Mouse (Mus musculus) neural tube, embryonic 15.5 days (tissue): ENCODE results near the gene Syt2. TPM values are rescaled to one million over a fixed set of nuclear protein-coding genes. Genes with fewer than 3 reads are reported as not detected.
A peak's percentile ranks its signal among the peaks of the same experiment; 100 is the strongest.

Experiments
- ATAC-seq: fragments of 200-750 bp; cut with Nextera tagmentation; 2 replicates; pipeline ENCODE4 v1.8.0; 2017; ENCODE audit warnings: mild to moderate bottlenecking, moderate TSS enrichment, moderate library complexity; ENCODE audit not compliant: low FRiP score
- H3K27ac ChIP-seq: fragments of 300-500 bp; sonication (generic); replicated peaks from 2 replicates; pipeline ENCODE4 v1.5.1; 2015; ENCODE audit warnings: mild to moderate bottlenecking, inconsistent platforms
- H3K27me3 ChIP-seq: fragments of 300-500 bp; sonication (generic); replicated peaks from 2 replicates; pipeline ENCODE4 v1.6.1; 2015; ENCODE audit warnings: inconsistent platforms
- H3K36me3 ChIP-seq: fragments of 300-500 bp; sonication (generic); 2 replicates; pipeline ENCODE4 v1.6.1; 2015; ENCODE audit warnings: inconsistent platforms
- H3K4me1 ChIP-seq: fragments of 300-500 bp; sonication (generic); 2 replicates; pipeline ENCODE4 v1.6.1; 2015; ENCODE audit warnings: inconsistent platforms
- H3K4me2 ChIP-seq: fragments of 300-500 bp; sonication (generic); 2 replicates; pipeline ENCODE4 v1.6.1; 2015; ENCODE audit warnings: inconsistent platforms, mild to moderate bottlenecking, moderate library complexity
- H3K4me3 ChIP-seq: fragments of 300-500 bp; sonication (generic); replicated peaks from 2 replicates; pipeline ENCODE4 v1.5.1; 2015; ENCODE audit warnings: mild to moderate bottlenecking, inconsistent platforms
- H3K9ac ChIP-seq: fragments of 300-500 bp; sonication (generic); replicated peaks from 2 replicates; pipeline ENCODE4 v1.6.1; 2015; ENCODE audit warnings: mild to moderate bottlenecking, inconsistent platforms
- H3K9me3 ChIP-seq: fragments of 300-500 bp; sonication (generic); replicated peaks from 2 replicates; pipeline ENCODE4 v1.6.1; 2016; ENCODE audit warnings: inconsistent platforms
- WGBS: fragments of 180-500 bp; shearing (Covaris S2); methylation state at CpG from one replicate; pipeline ENCODE4 v1.1.7; 2015; ENCODE audit warnings: mixed read lengths; 5-methylcytosine and 5-hydroxymethylcytosine counted together
- polyA plus RNA-seq: library from polyadenylated mRNA; unstranded; fragments of >200 nt; fragmentation: Nextera tagmentation; extraction: Ambion mirVana; gene quantifications from 2 replicates; pipeline ENCODE4 v1.2.1, GENCODE M21; 2015

Syt2 gene
- polyA plus RNA-seq, 1 experiment from 2014 or later: 23.4 TPM

- ATAC-seq: peak; percentile 17; the same call in 1 of the 2 replicates
- H3K4me3 ChIP-seq: no peak overlapping the region
- H3K27ac ChIP-seq: peak overlapping the region; percentile 63
- H3K9me3 ChIP-seq: no peaks in the 10 kb centered on the region
- H3K4me2 ChIP-seq: no peak overlapping the region
- no peak overlapping the region for H3K9ac ChIP-seq
- H3K27me3 ChIP-seq: no peaks in the 10 kb centered on the region
- peaks cover 12% of the 10 kb centered on the region for H3K4me1 ChIP-seq
- 36% methylated on average over 7 of the region's 7 CpGs for WGBS
- peaks cover 10% of the 10 kb centered on the region for H3K36me3 ChIP-seq
Measured at GRCm38 (mm10) chr1:134764831-134765458, 118.5 kb downstream of the Syt2 start.

GRCm38 (mm10) chr1:134766448-134766847 lies 120.0 kb downstream of the Syt2 start:
- no peak overlapping the region for H3K27ac ChIP-seq
- H3K9ac ChIP-seq: no peak overlapping the region
- no peak for ATAC-seq
- WGBS: 85% methylated on average over 4 of the region's 4 CpGs
- peaks cover 14% of the 10 kb centered on the region for H3K36me3 ChIP-seq
- peaks cover 12% of the 10 kb centered on the region for H3K4me1 ChIP-seq
- no peak overlapping the region for H3K4me2 ChIP-seq
- no peak overlapping the region for H3K4me3 ChIP-seq
- H3K9me3 ChIP-seq: no peaks in the 10 kb centered on the region
- no peaks in the 10 kb centered on the region for H3K27me3 ChIP-seq

- Histone ChIP-seq H3K4me1 (peaks cover 11% of the 10 kb centered on the region), H3K27me3 (no peaks in the 10 kb centered on the region), H3K4me3 (no peak overlapping the region), H3K9ac (no peak overlapping the region), H3K27ac (no peak overlapping the region), H3K36me3 (peaks cover 27% of the 10 kb centered on the region), H3K9me3 (no peaks in the 10 kb centered on the region), H3K4me2 (no peak overlapping the region)
- ATAC-seq: no peak
- WGBS: 97% methylated on average over 5 of the region's 5 CpGs
Measured at GRCm38 (mm10) chr1:134770312-134770711, 123.8 kb downstream of the Syt2 start.

DNA sequence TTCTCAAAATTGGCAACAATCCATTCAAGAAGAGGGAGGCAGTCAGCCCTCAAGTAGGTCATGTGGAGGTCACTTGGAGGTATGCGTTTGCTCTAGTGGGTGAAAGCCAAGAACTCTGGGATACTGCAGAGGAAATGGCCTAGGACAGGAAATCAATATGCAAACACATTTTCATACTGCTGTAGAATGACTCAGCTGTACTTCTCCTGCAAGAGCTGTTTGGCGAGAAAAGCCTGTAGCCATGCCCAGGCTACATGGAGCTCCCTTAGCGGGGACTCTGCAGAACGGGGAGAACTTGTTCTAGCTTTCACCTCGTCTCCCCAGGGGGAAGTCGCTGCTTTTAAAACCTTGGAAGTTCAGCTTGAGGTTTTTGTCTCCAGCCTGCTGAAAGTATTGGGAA lies 124.9 kb downstream of the Syt2 start:
- no peak for ATAC-seq

DNA sequence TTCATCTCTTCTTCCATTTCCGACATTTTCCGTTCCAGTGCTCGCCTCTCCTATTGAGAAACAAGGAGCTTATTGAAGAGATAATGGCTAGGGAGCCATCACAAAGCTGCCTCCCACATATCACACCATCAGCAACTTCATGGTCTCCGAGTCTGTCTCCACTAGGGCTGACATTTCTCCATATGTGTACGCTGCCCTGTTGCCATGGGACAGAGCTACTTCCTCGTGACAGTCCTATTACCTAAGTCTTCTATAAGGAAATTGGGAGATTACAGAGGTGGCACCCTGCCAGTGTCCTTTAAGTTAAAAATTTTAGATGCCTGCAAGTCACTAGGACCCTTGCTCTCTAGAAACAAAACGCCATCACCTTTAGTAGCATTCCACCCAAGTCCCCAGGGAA lies 125.5 kb downstream of the Syt2 start:
- WGBS: 88% methylated on average over 7 of the region's 7 CpGs
- peaks cover 11% of the 10 kb centered on the region for H3K4me1 ChIP-seq
- no peak overlapping the region for H3K4me3 ChIP-seq
- H3K9me3 ChIP-seq: no peaks in the 10 kb centered on the region
- H3K27me3 ChIP-seq: no peaks in the 10 kb centered on the region
- no peak overlapping the region for H3K9ac ChIP-seq
- peaks cover 26% of the 10 kb centered on the region for H3K36me3 ChIP-seq
- H3K4me2 ChIP-seq: no peak overlapping the region
- no peak for ATAC-seq
- no peak overlapping the region for H3K27ac ChIP-seq

More for the DNA sequence above, 124.9 kb downstream of the Syt2 start:
- Histone ChIP-seq H3K27me3 (no peaks in the 10 kb centered on the region), H3K27ac (0 out of 2 replicates have a peak overlapping the region, but pooled peaks have one; percentile 18), H3K4me1 (peaks cover 11% of the 10 kb centered on the region), H3K4me2 (no peak overlapping the region), H3K36me3 (peaks cover 24% of the 10 kb centered on the region), H3K9ac (no peak overlapping the region), H3K9me3 (no peaks in the 10 kb centered on the region), H3K4me3 (no peak overlapping the region)
- WGBS: 83% methylated on average over 6 of the region's 6 CpGs

DNA sequence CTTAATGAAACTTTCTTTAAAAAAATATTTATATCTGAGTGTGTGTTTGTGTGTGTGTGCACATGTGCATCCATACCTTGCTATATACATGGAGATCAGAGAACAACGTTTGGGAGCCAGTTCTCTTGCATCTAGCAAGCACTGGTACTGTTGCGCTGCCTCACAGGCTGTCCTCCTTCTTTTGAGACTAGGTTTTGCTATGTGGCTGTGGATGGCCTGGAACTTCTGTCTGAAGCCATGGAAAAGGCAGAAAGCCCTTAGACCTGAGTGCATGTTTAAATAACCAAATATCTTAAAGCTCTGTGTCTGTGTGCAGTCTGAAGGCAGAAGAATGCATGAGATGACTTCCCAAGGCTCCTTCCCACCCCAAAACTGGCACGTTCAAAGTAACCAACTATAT lies 126.3 kb downstream of the Syt2 start:
- Histone ChIP-seq H3K9ac (no peak overlapping the region), H3K27ac (no peak overlapping the region), H3K4me2 (no peak overlapping the region), H3K36me3 (peaks cover 22% of the 10 kb centered on the region), H3K9me3 (no peaks in the 10 kb centered on the region), H3K4me3 (no peak overlapping the region), H3K4me1 (peaks cover 11% of the 10 kb centered on the region), H3K27me3 (no peaks in the 10 kb centered on the region)
- no peak for ATAC-seq
- 93% methylated on average over 3 of the region's 3 CpGs for WGBS

GRCm38 (mm10) chr1:134773256-134773655 lies 126.8 kb downstream of the Syt2 start:
- H3K4me2 ChIP-seq: no peak overlapping the region
- H3K27me3 ChIP-seq: no peaks in the 10 kb centered on the region
- H3K36me3 ChIP-seq: peaks cover 22% of the 10 kb centered on the region
- no peaks in the 10 kb centered on the region for H3K9me3 ChIP-seq
- no peak overlapping the region for H3K4me3 ChIP-seq
- H3K27ac ChIP-seq: no peak overlapping the region
- H3K4me1 ChIP-seq: peaks cover 11% of the 10 kb centered on the region
- no peak overlapping the region for H3K9ac ChIP-seq
- WGBS: 64% methylated on average over 12 of the region's 12 CpGs
- ATAC-seq: no peak

- Histone ChIP-seq H3K27ac (no peak overlapping the region), H3K9ac (no peak overlapping the region), H3K4me2 (no peak overlapping the region), H3K4me3 (no peak overlapping the region), H3K27me3 (no peaks in the 10 kb centered on the region), H3K9me3 (no peaks in the 10 kb centered on the region), H3K4me1 (peaks cover 11% of the 10 kb centered on the region), H3K36me3 (peaks cover 22% of the 10 kb centered on the region)
- ATAC-seq: no peak
- WGBS: 76% methylated on average over 2 of the region's 2 CpGs
Measured at GRCm38 (mm10) chr1:134774247-134774646, 127.8 kb downstream of the Syt2 start.

DNA sequence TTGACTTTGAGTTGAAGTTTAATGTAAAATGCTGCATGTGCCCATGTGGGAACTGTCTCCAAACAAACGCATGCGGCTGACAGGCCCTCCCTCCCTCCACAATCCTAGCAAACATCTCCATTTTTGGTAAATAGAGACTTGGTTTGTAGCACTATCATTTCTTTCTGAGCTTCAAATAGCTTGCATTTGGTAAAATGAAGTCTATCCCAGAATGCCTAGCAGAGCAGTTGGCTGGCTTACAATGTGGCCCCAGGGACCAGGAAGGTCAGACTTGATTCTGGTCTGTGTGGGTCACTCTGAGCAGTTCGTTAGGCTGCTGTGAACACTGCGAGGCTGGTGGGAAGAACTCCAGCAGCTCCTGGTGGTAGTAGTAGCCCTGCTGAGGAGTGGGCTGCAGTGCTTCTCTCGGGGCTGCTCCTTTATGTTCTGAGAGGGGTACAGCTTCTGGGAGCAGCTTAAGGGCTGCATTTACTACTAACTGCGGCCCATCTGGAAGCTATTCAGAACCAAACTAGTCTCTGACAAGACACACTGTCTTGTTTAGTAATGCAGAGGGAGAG lies 128.3 kb downstream of the Syt2 start:
- Histone ChIP-seq H3K4me3 (no peak overlapping the region), H3K9ac (no peak overlapping the region), H3K27ac (peak overlapping the region; percentile 54), H3K4me1 (peaks cover 11% of the 10 kb centered on the region), H3K9me3 (no peaks in the 10 kb centered on the region), H3K4me2 (no peak overlapping the region), H3K27me3 (no peaks in the 10 kb centered on the region), H3K36me3 (peaks cover 22% of the 10 kb centered on the region)
- WGBS: 36% methylated on average over 6 of the region's 6 CpGs
- ATAC-seq: no peak

- Histone ChIP-seq H3K9me3 (no peaks in the 10 kb centered on the region), H3K36me3 (peaks cover 19% of the 10 kb centered on the region), H3K4me1 (peaks cover 11% of the 10 kb centered on the region), H3K4me3 (no peak overlapping the region), H3K4me2 (no peak overlapping the region), H3K9ac (no peak overlapping the region), H3K27me3 (no peaks in the 10 kb centered on the region), H3K27ac (no peak overlapping the region)
- no peak for ATAC-seq
- 41% methylated on average over 3 of the region's 3 CpGs for WGBS
Measured at GRCm38 (mm10) chr1:134775631-134776030, 129.2 kb downstream of the Syt2 start.

DNA sequence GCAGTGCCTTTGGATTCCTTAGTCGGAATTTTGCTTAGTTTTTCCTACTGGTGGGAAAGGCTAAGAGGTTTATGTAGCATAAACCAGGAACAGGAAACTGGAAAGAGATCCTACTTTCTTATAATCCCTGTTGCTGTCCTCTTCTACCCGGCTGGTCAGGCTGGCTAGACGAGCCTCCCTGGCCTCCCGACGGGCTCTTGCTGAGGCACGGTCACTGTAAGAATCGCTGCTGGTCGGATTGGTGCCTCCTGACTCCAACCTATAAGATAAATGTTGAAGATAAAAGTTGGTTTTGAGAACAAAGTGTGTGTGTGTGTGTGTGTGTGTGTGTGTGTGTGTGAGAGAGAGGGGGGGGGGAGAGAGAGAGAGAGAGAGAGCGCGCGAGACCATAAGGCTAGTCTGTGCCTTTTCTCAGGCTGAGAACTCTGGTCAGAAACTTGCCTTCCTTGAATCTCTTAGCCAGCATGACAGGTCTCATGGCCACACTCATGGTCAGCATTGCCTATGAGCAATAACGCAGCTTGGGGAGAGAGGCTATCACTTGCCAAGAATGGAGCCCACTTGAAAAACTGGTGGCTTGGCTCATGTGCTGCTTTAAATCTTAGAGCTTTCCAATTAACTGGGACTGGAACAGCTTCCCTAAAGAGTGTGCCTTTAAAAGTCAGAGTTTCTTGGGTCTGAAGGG lies 130.9 kb downstream of the Syt2 start:
- Histone ChIP-seq H3K4me3 (no peak overlapping the region), H3K9ac (no peak overlapping the region), H3K36me3 (peaks cover 10% of the 10 kb centered on the region; the same call in 1 of the 2 replicates), H3K4me1 (peaks cover 11% of the 10 kb centered on the region), H3K4me2 (no peak overlapping the region), H3K27ac (no peak overlapping the region), H3K9me3 (no peaks in the 10 kb centered on the region), H3K27me3 (no peaks in the 10 kb centered on the region)
- no peak for ATAC-seq
- whole genome bisulfite sequencing: 93% methylated on average over 12 of the region's 12 CpGs
